Mouse (Mus musculus): ENCODE results near the gene Rfesd. TPM values are rescaled to one million over a fixed set of nuclear protein-coding genes. Genes with fewer than 3 reads are reported as not detected.

Rfesd gene
- polyA plus RNA-seq, 1 experiment, result 6.0 TPM

DNA sequence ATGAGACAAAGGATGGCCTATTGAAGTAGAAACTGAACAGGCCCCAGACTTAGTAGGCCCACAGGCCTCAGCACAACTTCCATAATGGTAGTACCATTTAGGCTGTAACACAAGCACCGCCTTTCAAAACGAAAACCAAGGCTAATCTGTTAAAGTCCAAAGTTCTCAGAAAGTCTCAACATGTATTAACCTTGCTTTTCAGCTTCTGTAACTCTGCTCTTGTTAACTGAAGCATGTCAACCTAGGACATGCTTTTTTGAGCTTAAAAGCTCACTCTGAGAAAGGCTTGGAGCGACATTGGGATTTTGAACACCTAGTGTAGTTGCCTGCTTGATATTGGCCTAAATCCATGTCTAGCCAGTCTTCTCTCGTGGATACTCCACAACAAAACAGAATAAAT lies 41.1 kb upstream of the Rfesd start:
- Histone ChIP-seq H3K79me3 (ENCODE audit: low read depth) (no peaks in the 10 kb centered on the region), H3K27me3 (ENCODE audit: control insufficient read depth, insufficient read depth, insufficient read length) (peaks cover 6% of the 10 kb centered on the region), H3K36me3 (ENCODE audit: control insufficient read depth, insufficient read depth) (no peaks in the 10 kb centered on the region), H3K79me2 (ENCODE audit: control insufficient read depth, insufficient read depth) (no peaks in the 10 kb centered on the region), H3ac (ENCODE audit: control insufficient read depth, insufficient read length, low read depth) (no peak overlapping the region), H3K4me3 (ENCODE audit: insufficient read depth, poor library complexity, severe bottlenecking) (no peak overlapping the region)
- TF ChIP-seq MYOD1 (IDR thresholded peaks at IDR 0.05; ENCODE audit: control insufficient read depth, insufficient read length, low read depth) (no peak), CEBPB (IDR thresholded peaks at IDR 0.05; ENCODE audit: low read depth) (no peak), CTCF (IDR thresholded peaks at IDR 0.05; ENCODE audit: control insufficient read depth, insufficient read depth, insufficient read length) (no peak), USF1 (IDR thresholded peaks at IDR 0.05; ENCODE audit: low read depth) (no peak), MYOG (IDR thresholded peaks at IDR 0.05; ENCODE audit: control insufficient read depth, extremely low read depth, insufficient read length) (no peak), FOSL1 (IDR thresholded peaks at IDR 0.05; ENCODE audit: insufficient read depth, low read length, poor library complexity, severe bottlenecking) (no peak), MAX (IDR thresholded peaks at IDR 0.05) (no peak)

DNA sequence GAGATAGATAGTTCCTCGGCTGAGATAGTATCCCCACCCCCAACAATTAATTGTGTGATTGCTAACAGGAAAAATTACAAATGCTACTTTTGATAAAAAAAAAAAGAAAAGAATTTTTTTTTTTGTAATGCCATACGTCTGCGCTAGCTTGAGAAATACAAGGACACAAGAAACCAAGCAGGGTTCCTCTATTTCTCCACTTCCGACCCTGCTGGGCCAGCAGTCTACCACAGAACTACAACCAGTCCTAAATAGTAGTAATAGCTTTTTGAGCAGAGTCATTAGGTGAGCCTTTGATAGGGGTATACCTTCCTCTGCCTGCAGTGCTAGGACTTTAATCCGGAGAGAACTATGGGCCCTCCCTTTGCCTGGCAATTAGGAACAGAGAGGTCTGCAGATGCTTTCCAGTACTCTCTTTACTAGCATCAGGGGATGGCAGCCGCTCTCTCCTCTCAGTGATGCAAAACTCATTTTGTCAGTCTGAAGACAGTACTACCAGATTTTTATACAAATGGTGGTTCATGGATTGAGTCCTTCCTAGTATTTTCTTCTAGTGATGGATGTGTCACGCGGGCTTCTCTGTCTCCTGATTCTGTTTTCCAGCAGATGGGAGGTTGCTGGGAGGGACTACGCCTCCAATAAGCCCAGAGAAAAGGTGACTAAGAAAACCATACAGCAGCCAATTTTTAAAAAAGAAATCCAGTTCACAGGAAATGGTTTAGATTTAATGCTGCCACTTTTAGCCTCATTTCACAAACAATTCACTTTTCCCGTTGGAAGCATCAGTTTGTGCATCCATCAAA lies 38.9 kb upstream of the Rfesd start:
- TF ChIP-seq USF1 (IDR thresholded peaks at IDR 0.05; ENCODE audit: low read depth), result no peak
- no peak for TF ChIP-seq MYOG (IDR thresholded peaks at IDR 0.05; ENCODE audit: control insufficient read depth, extremely low read depth, insufficient read length)
- TF ChIP-seq MYOD1 (IDR thresholded peaks at IDR 0.05; ENCODE audit: control insufficient read depth, insufficient read length, low read depth), result no peak
- TF ChIP-seq FOSL1 (IDR thresholded peaks at IDR 0.05; ENCODE audit: insufficient read depth, low read length, poor library complexity, severe bottlenecking), result no peak
- TF ChIP-seq CTCF (IDR thresholded peaks at IDR 0.05; ENCODE audit: control insufficient read depth, insufficient read depth, insufficient read length), result no peak
- no peak for TF ChIP-seq CEBPB (IDR thresholded peaks at IDR 0.05; ENCODE audit: low read depth)
- no peak for TF ChIP-seq MAX (IDR thresholded peaks at IDR 0.05)
- no peaks in the 10 kb centered on the region for H3K79me2 ChIP-seq (ENCODE audit: control insufficient read depth, insufficient read depth)
- H3K4me3 ChIP-seq (ENCODE audit: insufficient read depth, poor library complexity, severe bottlenecking), result no peak overlapping the region
- no peaks in the 10 kb centered on the region for H3K36me3 ChIP-seq (ENCODE audit: control insufficient read depth, insufficient read depth)
- peaks cover 6% of the 10 kb centered on the region for H3K27me3 ChIP-seq (ENCODE audit: control insufficient read depth, insufficient read depth, insufficient read length)
- no peak overlapping the region for H3ac ChIP-seq (ENCODE audit: control insufficient read depth, insufficient read length, low read depth)
- H3K79me3 ChIP-seq (ENCODE audit: low read depth), result no peaks in the 10 kb centered on the region

DNA sequence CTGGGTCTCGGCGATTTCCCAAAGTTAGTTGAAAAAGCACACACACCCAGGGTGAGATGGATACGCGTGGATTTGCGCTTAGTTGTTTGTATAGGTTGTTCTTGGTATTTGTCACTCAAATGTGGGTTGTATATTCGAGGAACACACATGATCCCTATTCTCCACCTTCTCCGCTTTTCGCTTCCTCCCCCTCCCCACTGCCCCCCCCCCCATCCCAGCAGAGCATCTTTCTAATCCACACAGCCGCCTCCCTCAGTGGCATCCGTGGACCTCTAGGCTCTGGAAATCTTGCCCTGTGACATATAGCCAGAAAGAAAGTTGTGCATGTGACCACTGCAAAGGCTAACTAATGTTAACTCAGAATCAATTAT lies 38.4 kb upstream of the Rfesd start, which contains the start of gene Gpr150:
Gene Gpr150, minus strand, starts transcription at position 101 of the 371 bp plus-strand sequence.
- no peak within 1 kb of the TSS for H3K4me3 ChIP-seq (ENCODE audit: insufficient read depth, poor library complexity, severe bottlenecking)
- peaks cover 6% of the 10 kb centered on the region for H3K27me3 ChIP-seq (ENCODE audit: control insufficient read depth, insufficient read depth, insufficient read length)
- no peaks in the 10 kb centered on the region for H3K79me3 ChIP-seq (ENCODE audit: low read depth)
- H3ac ChIP-seq (ENCODE audit: control insufficient read depth, insufficient read length, low read depth), result no peak within 1 kb of the TSS
- TF ChIP-seq CEBPB (IDR thresholded peaks at IDR 0.05; ENCODE audit: low read depth) (no peak), USF1 (IDR thresholded peaks at IDR 0.05; ENCODE audit: low read depth) (no peak), MYOD1 (IDR thresholded peaks at IDR 0.05; ENCODE audit: control insufficient read depth, insufficient read length, low read depth) (no peak), CTCF (IDR thresholded peaks at IDR 0.05; ENCODE audit: control insufficient read depth, insufficient read depth, insufficient read length) (no peak), MYOG (IDR thresholded peaks at IDR 0.05; ENCODE audit: control insufficient read depth, extremely low read depth, insufficient read length) (no peak), FOSL1 (IDR thresholded peaks at IDR 0.05; ENCODE audit: insufficient read depth, low read length, poor library complexity, severe bottlenecking) (no peak), MAX (IDR thresholded peaks at IDR 0.05) (no peak)
- H3K79me2 ChIP-seq (ENCODE audit: control insufficient read depth, insufficient read depth), result no peaks in the 10 kb centered on the region
- H3K36me3 ChIP-seq (ENCODE audit: control insufficient read depth, insufficient read depth), result no peaks in the 10 kb centered on the region

DNA sequence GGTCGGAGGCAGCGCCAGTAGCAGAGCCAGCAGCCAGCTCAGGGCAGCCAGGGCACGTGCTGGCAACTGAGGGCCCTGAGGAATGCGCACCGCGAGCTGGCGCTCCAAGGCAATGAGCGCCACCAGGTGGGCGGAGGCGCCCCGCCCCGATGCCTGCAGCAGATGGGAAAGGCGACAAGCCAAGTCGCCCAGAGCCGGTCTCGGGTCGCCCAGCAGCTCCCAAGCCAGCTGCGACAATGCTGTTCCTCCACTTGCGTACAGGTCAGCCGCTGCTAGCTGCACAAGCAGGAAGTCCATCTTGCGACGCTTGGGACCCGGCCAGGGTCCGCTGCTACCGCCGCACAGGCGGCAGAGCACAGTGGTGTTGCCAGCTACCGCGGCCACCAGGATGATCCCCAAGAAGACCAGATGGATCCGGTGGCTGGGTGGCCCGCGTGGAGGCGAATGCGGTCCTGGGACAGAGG lies 37.8 kb upstream of the Rfesd start:
- peaks cover 6% of the 10 kb centered on the region for H3K27me3 ChIP-seq (ENCODE audit: control insufficient read depth, insufficient read depth, insufficient read length)
- H3K79me3 ChIP-seq (ENCODE audit: low read depth), result no peaks in the 10 kb centered on the region
- no peaks in the 10 kb centered on the region for H3K79me2 ChIP-seq (ENCODE audit: control insufficient read depth, insufficient read depth)
- TF ChIP-seq CEBPB (IDR thresholded peaks at IDR 0.05; ENCODE audit: low read depth), result no peak
- no peak for TF ChIP-seq FOSL1 (IDR thresholded peaks at IDR 0.05; ENCODE audit: insufficient read depth, low read length, poor library complexity, severe bottlenecking)
- no peak for TF ChIP-seq MYOG (IDR thresholded peaks at IDR 0.05; ENCODE audit: control insufficient read depth, extremely low read depth, insufficient read length)
- peak; percentile 42 for TF ChIP-seq CTCF (IDR thresholded peaks at IDR 0.05; ENCODE audit: control insufficient read depth, insufficient read depth, insufficient read length)
- TF ChIP-seq MYOD1 (IDR thresholded peaks at IDR 0.05; ENCODE audit: control insufficient read depth, insufficient read length, low read depth), result no peak
- no peak for TF ChIP-seq MAX (IDR thresholded peaks at IDR 0.05)
- no peak overlapping the region for H3ac ChIP-seq (ENCODE audit: control insufficient read depth, insufficient read length, low read depth)
- no peaks in the 10 kb centered on the region for H3K36me3 ChIP-seq (ENCODE audit: control insufficient read depth, insufficient read depth)
- no peak overlapping the region for H3K4me3 ChIP-seq (ENCODE audit: insufficient read depth, poor library complexity, severe bottlenecking)

DNA sequence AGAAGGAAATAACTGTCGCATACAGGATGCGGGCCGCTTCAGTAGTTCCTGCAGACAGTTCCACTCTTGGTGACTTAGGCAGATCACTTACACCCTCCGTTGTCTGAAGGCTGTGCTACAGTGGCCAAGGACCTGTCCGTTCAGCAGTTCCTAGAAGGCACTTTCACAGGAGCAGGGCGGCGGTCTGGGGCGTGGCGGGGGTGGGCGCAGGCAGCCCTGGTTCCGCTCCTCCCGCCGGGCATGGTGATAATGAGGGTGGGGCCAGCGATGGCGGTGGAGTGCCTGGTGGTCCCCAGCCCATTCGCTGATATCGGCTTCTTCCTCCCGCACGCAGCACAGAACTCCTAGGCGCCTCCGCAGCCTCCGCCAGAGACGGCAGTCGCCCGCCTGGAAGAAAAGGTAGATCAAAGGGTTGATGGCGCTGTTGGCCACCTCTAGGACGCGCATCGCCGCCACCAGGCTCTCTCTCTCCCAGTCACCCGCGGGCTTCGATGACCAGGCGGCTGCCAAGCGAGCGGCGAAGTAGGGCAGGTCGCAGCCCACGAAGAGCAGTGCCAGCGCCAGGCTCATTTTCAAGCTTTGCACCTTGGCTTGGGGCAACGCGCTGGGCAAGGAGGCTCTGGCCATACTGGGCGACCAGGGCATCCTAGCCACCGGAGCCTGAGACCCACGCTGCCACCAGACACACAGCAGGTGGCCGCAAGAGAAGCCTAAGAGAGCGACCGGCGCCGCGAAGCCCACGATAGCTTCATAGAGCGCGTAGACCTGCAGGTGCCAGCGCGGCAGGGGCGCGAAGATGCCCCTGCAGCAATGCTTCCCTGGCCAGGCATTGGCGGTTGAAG lies 37.1 kb upstream of the Rfesd start:
- Histone ChIP-seq H3K4me3 (ENCODE audit: insufficient read depth, poor library complexity, severe bottlenecking) (no peak overlapping the region), H3K36me3 (ENCODE audit: control insufficient read depth, insufficient read depth) (no peaks in the 10 kb centered on the region), H3K27me3 (ENCODE audit: control insufficient read depth, insufficient read depth, insufficient read length) (peaks cover 6% of the 10 kb centered on the region), H3K79me2 (ENCODE audit: control insufficient read depth, insufficient read depth) (no peaks in the 10 kb centered on the region), H3ac (ENCODE audit: control insufficient read depth, insufficient read length, low read depth) (no peak overlapping the region), H3K79me3 (ENCODE audit: low read depth) (no peaks in the 10 kb centered on the region)
- TF ChIP-seq MAX (IDR thresholded peaks at IDR 0.05) (no peak), FOSL1 (IDR thresholded peaks at IDR 0.05; ENCODE audit: insufficient read depth, low read length, poor library complexity, severe bottlenecking) (no peak), CTCF (IDR thresholded peaks at IDR 0.05; ENCODE audit: control insufficient read depth, insufficient read depth, insufficient read length) (no peak), MYOG (IDR thresholded peaks at IDR 0.05; ENCODE audit: control insufficient read depth, extremely low read depth, insufficient read length) (no peak), USF1 (IDR thresholded peaks at IDR 0.05; ENCODE audit: low read depth) (no peak), MYOD1 (IDR thresholded peaks at IDR 0.05; ENCODE audit: control insufficient read depth, insufficient read length, low read depth) (no peak), CEBPB (IDR thresholded peaks at IDR 0.05; ENCODE audit: low read depth) (no peak)

All from C2C12 (cell line).